Mouse (Mus musculus) brain, adult 2 months (tissue): ENCODE measurements around the gene Pex11g.

Experiments used
- DNase-seq: peaks from one replicate; pipeline ENCODE4 v3.0.0; 2011; ENCODE audit warnings: low read depth, low spot score

The Pex11g gene

GRCm38 (mm10) chr8:3481605-3482004 lies 14.1 kb upstream of the Pex11g start:
- no peak for DNase-seq

GRCm38 (mm10) chr8:3480221-3480785 lies 12.8 kb upstream of the Pex11g start:
- peak; percentile 57 for DNase-seq

GRCm38 (mm10) chr8:3475715-3476429 lies 8.4 kb upstream of the Pex11g start:
- peak; percentile 33 for DNase-seq

- DNase-seq, result no peak
Observed at GRCm38 (mm10) chr8:3470562-3470961, 3.1 kb upstream of the Pex11g start, which contains the start of gene Tex45. Tex45 (plus strand) TSS chr8:3470862.

GRCm38 (mm10) chr8:3468838-3469237 lies 1.4 kb upstream of the Pex11g start:
- no peak for DNase-seq

- DNase-seq, result no peak
Observed at GRCm38 (mm10) chr8:3467886-3468545, 536 bp upstream of the Pex11g start.

GRCm38 (mm10) chr8:3464309-3464708 lies 3.2 kb downstream of the Pex11g start:
- DNase-seq, result peak; percentile 48

- no peak for DNase-seq
Observed at GRCm38 (mm10) chr8:3463248-3463647, 4.2 kb downstream of the Pex11g start.

GRCm38 (mm10) chr8:3451992-3452391 lies 15.5 kb downstream of the Pex11g start:
- DNase-seq, result no peak

GRCm38 (mm10) chr8:3450670-3451069 lies 16.8 kb downstream of the Pex11g start:
- DNase-seq, result peak; percentile 73

- DNase-seq, result no peak
Observed at GRCm38 (mm10) chr8:3449226-3449625, 18.3 kb downstream of the Pex11g start.

- DNase-seq, result no peak
Observed at GRCm38 (mm10) chr8:3439510-3439909, 28.0 kb downstream of the Pex11g start.

GRCm38 (mm10) chr8:3436492-3436891 lies 31.0 kb downstream of the Pex11g start:
- DNase-seq, result no peak

- no peak for DNase-seq
Observed at GRCm38 (mm10) chr8:3431113-3431512, 36.4 kb downstream of the Pex11g start.

- DNase-seq, result peak; percentile 83
Observed at GRCm38 (mm10) chr8:3429966-3430365, 37.5 kb downstream of the Pex11g start.

GRCm38 (mm10) chr8:3428426-3428825 lies 39.1 kb downstream of the Pex11g start:
- peak; percentile 29 for DNase-seq

GRCm38 (mm10) chr8:3426211-3426610 lies 41.3 kb downstream of the Pex11g start:
- no peak for DNase-seq

- DNase-seq, result no peak
Observed at GRCm38 (mm10) chr8:3425217-3425616, 42.3 kb downstream of the Pex11g start.

GRCm38 (mm10) chr8:3421507-3421906 lies 46.0 kb downstream of the Pex11g start:
- DNase-seq, result no peak

GRCm38 (mm10) chr8:3420105-3420706 lies 47.3 kb downstream of the Pex11g start:
- DNase-seq, result no peak

GRCm38 (mm10) chr8:3418101-3418500 lies 49.4 kb downstream of the Pex11g start:
- no peak for DNase-seq

GRCm38 (mm10) chr8:3417455-3417854 lies 50.0 kb downstream of the Pex11g start:
- DNase-seq, result no peak
